Mouse (Mus musculus): ENCODE results near the gene Banf2. TPM values are rescaled to one million over a fixed set of nuclear protein-coding genes. Genes with fewer than 3 reads are reported as not detected.

Banf2 gene
- polyA plus RNA-seq, 1 experiment from 2014 or later: not detected

DNA sequence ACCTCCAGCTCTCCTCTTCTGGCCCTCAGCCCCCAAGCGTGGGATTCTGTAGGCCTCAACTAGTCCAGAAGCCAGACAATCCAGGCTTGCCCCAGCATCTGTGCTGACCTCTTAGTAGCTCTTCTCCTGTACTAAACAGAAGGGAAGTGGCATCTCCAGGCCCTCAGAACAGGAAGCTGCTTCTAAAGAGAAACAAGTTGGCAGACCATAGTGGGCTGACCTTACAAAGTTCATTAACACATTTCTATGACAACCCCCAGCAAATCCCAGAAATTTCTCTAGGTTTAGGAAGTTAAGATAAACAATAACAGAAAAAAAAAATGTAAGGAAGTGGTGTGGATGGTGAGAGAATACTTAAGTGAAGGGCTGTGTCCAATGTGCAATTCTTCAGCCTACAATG is 23.8 kb upstream of the Banf2 start:
- peak overlapping the region; percentile 99; the same call in 1 of the 2 replicates for H3K4me3 ChIP-seq (ENCODE audit: low read depth, low read length)
- H3K4me2 ChIP-seq (replicated peaks; ENCODE audit: low read depth): peak overlapping the region; percentile 81
- peak overlapping the region; percentile 100 for H3K27ac ChIP-seq (ENCODE audit: low read depth, low read length)
- H3K9me3 ChIP-seq (ENCODE audit: control insufficient read depth): no peaks in the 10 kb centered on the region
- ATAC-seq: no peak
- TF ChIP-seq CTCF (IDR thresholded peaks at IDR 0.05; ENCODE audit: low read depth): no peak
- 30% methylated on average over 1 of the region's 1 CpGs for WGBS
- peaks cover 27% of the 10 kb centered on the region; the same call in 1 of the 2 replicates for H3K4me1 ChIP-seq (replicated peaks; ENCODE audit: control insufficient read depth, insufficient read depth, low read length)
- H3K36me3 ChIP-seq (ENCODE audit: control insufficient read depth, insufficient read depth): 0 out of 2 replicates have a peak, but pooled peaks cover 6% of the 10 kb centered on the region
- no peaks in the 10 kb centered on the region for H3K27me3 ChIP-seq (replicated peaks; ENCODE audit: control insufficient read depth, insufficient read depth, low read length)
- no peak overlapping the region for H3K9ac ChIP-seq (ENCODE audit: low read depth, low read length)

DNA sequence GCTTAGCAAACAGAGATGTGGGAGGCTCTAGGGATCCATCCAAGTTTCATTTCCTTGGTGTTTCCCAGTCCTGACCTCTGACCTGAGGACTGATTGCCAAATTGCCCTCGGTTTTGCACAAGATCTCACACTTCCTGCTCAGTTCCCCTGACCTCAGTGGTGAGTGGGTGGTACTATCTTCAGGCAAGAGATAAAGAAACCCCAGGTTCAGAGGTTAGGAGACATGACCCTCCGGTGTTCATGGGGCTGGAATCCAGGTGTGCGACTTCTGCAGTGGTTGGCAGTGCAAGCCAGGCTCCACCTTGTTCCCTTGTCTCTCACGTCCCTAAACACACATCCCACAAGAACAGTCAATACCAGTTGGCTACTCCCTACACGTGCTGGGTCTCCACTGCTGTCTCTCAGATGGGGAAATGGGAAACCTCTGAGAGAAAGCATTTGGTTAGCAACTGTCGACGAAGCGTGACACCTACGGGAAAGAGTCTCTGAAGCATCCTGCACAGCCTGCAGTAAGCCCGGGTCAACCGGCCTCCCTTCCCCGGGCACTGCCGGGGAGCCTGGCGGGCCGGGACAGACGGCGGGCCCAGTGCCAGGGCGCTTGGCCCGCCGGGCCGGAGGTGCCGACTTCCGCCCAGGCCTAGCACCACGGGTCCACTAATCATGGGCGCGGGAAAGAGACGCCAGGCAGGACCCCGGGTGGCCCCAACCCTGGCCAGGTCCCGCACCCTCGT is 23.1 kb upstream of the Banf2 start:
- no peaks in the 10 kb centered on the region for H3K9me3 ChIP-seq (ENCODE audit: control insufficient read depth)
- WGBS: under 1% methylated on average over 27 of the region's 30 CpGs
- no peaks in the 10 kb centered on the region for H3K27me3 ChIP-seq (replicated peaks; ENCODE audit: control insufficient read depth, insufficient read depth, low read length)
- peak; percentile 32 for ATAC-seq
- peak overlapping the region; percentile 81 for H3K4me2 ChIP-seq (replicated peaks; ENCODE audit: low read depth)
- peak overlapping the region; percentile 100 for H3K27ac ChIP-seq (ENCODE audit: low read depth, low read length)
- H3K4me1 ChIP-seq (replicated peaks; ENCODE audit: control insufficient read depth, insufficient read depth, low read length): peaks cover 22% of the 10 kb centered on the region; the same call in 1 of the 2 replicates
- H3K9ac ChIP-seq (ENCODE audit: low read depth, low read length): peak overlapping the region; percentile 97
- TF ChIP-seq CTCF (IDR thresholded peaks at IDR 0.05; ENCODE audit: low read depth): no peak
- H3K4me3 ChIP-seq (ENCODE audit: low read depth, low read length): peak overlapping the region; percentile 99
- H3K36me3 ChIP-seq (ENCODE audit: control insufficient read depth, insufficient read depth): 0 out of 2 replicates have a peak, but pooled peaks cover 6% of the 10 kb centered on the region

DNA sequence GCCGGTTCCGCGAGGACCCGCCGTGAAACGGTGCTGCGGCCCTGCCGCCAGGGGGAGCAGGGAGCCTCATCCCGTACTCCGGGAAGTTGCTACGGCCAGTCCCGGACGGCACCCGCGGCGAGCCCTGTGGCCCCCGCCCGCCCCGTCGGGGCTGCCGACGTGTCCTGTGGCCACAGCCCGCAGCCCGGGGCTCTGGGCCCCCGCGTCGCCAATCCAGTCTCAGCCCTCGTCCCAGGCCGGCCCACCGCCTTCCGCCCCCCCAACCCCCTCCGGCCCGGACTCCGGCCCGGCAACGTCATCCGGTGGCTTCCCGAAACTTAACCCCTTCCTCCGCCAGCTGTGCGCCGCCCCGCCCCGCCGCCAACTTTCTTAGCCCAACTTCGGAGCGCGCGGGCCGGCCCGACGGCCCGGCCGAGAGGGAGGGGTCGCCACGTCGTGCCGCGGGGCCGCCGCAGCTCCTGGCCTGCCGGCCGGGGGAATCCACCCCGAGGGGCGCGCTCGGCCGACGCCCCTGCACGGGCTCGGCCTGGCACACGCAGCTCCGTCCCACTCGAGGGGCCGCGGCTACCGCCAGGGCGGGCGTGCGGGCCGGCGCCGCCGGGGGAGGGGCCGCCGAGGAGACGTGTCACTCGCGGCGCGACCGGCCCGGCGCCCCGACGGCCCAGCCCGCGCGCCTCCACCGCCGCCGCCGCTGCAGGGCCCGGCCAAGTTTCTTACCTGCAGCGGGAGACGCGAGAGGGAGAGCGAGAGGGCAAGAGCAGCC is 22.4 kb upstream of the Banf2 start:
- H3K27ac ChIP-seq (ENCODE audit: low read depth, low read length): peak overlapping the region; percentile 100
- H3K36me3 ChIP-seq (ENCODE audit: control insufficient read depth, insufficient read depth): 0 out of 2 replicates have a peak, but pooled peaks cover 6% of the 10 kb centered on the region
- peak overlapping the region; percentile 97 for H3K9ac ChIP-seq (ENCODE audit: low read depth, low read length)
- peak; percentile 58 for ATAC-seq
- TF ChIP-seq CTCF (IDR thresholded peaks at IDR 0.05; ENCODE audit: low read depth): peak; percentile 93
- peak overlapping the region; percentile 81 for H3K4me2 ChIP-seq (replicated peaks; ENCODE audit: low read depth)
- under 1% methylated on average over 77 of the region's 107 CpGs for WGBS
- H3K4me1 ChIP-seq (replicated peaks; ENCODE audit: control insufficient read depth, insufficient read depth, low read length): peaks cover 15% of the 10 kb centered on the region; the same call in 1 of the 2 replicates
- no peaks in the 10 kb centered on the region for H3K27me3 ChIP-seq (replicated peaks; ENCODE audit: control insufficient read depth, insufficient read depth, low read length)
- no peaks in the 10 kb centered on the region for H3K9me3 ChIP-seq (ENCODE audit: control insufficient read depth)
- H3K4me3 ChIP-seq (ENCODE audit: low read depth, low read length): peak overlapping the region; percentile 99

DNA sequence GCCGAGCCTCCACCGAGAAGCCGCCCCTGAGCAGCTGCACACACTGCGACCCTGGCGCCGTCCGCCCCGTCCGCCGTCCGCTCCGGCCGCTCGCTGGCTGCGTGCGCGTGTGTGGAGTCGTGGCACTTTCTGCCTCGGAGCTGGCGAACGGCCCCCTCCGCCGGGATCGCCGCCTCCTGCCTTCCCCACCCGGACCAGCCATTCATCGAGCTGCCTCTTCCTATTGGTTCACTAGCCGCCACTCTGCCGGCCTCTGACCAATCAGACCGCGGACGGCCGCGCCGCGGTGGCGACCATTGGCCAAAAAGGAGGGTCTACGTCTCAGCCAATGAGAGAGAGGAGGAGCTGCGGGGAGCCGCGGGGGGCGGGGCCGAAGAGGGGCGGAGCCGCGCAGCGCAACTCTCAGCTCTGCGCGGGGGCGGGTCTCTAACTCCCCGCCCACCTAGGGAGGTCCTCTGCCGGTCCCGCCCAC is 21.7 kb upstream of the Banf2 start, which contains the start of gene Rrbp1:
Gene Rrbp1, minus strand, starts transcription at position 184 of the 472 bp plus-strand sequence.
- no peaks in the 10 kb centered on the region for H3K27me3 ChIP-seq (replicated peaks; ENCODE audit: control insufficient read depth, insufficient read depth, low read length)
- 0 out of 2 replicates have a peak, but pooled peaks cover 6% of the 10 kb centered on the region for H3K36me3 ChIP-seq (ENCODE audit: control insufficient read depth, insufficient read depth)
- peak; percentile 97 for ATAC-seq
- WGBS: under 1% methylated on average over 53 of the region's 53 CpGs
- H3K4me1 ChIP-seq (replicated peaks; ENCODE audit: control insufficient read depth, insufficient read depth, low read length): peaks cover 10% of the 10 kb centered on the region; the same call in 1 of the 2 replicates
- H3K9ac ChIP-seq (ENCODE audit: low read depth, low read length): peak within 1 kb of the TSS; percentile 97
- H3K4me3 ChIP-seq (ENCODE audit: low read depth, low read length): peak within 1 kb of the TSS; percentile 99
- H3K27ac ChIP-seq (ENCODE audit: low read depth, low read length): peak within 1 kb of the TSS; percentile 100
- peak within 1 kb of the TSS; percentile 81 for H3K4me2 ChIP-seq (replicated peaks; ENCODE audit: low read depth)
- H3K9me3 ChIP-seq (ENCODE audit: control insufficient read depth): no peaks in the 10 kb centered on the region
- 0 out of 2 replicates have a peak, but pooled peaks have one; percentile 16 for TF ChIP-seq CTCF (IDR thresholded peaks at IDR 0.05; ENCODE audit: low read depth)

DNA sequence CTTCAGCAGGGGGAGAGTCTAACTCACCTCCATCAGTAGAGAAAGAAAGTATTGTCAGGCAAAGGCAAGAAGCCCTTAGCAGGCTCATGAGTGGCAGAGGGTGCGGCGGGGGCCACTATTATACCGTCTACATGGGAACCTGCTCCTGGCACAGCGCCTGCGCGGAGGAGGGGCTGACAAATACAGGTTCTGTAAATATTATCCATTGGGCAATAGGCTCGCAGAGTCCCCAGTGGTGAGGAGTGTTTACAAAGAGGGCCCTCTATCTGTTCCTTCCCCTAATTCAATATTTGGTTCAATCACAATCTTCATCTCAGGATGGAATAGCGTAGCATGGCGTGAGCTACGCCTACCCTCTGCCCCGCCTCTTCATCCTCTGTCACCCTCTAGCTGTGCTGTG is 18.8 kb upstream of the Banf2 start:
- no peaks in the 10 kb centered on the region for H3K4me1 ChIP-seq (replicated peaks; ENCODE audit: control insufficient read depth, insufficient read depth, low read length)
- H3K27ac ChIP-seq (ENCODE audit: low read depth, low read length): no peak overlapping the region
- TF ChIP-seq CTCF (IDR thresholded peaks at IDR 0.05; ENCODE audit: low read depth): no peak
- H3K9me3 ChIP-seq (ENCODE audit: control insufficient read depth): no peaks in the 10 kb centered on the region
- H3K9ac ChIP-seq (ENCODE audit: low read depth, low read length): no peak overlapping the region
- H3K27me3 ChIP-seq (replicated peaks; ENCODE audit: control insufficient read depth, insufficient read depth, low read length): no peaks in the 10 kb centered on the region
- no peak for ATAC-seq
- no peak overlapping the region for H3K4me3 ChIP-seq (ENCODE audit: low read depth, low read length)
- WGBS: 34% methylated on average over 11 of the region's 11 CpGs
- no peaks in the 10 kb centered on the region for H3K36me3 ChIP-seq (ENCODE audit: control insufficient read depth, insufficient read depth)
- H3K4me2 ChIP-seq (replicated peaks; ENCODE audit: low read depth): no peak overlapping the region

DNA sequence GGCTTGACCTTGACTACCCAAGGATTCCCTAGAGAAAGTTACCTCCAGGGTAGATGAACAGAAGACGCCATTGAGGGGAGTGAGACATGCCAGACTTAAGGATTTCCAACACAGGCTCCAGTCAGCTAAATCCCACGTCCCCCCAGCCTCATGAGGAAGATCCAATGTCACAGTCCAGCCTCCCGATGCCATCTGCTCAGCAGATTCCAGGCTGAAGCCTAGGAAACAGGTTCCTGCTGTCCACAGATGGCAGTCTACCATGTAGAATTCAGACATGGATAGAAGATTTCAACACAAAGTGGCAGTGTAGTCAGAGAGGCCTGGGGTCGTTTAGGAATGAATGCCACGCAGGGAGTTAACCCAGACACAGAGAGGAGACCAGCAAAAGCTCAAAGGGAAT is 18.4 kb upstream of the Banf2 start:
- Histone ChIP-seq H3K4me3 (ENCODE audit: low read depth, low read length) (no peak overlapping the region), H3K27ac (ENCODE audit: low read depth, low read length) (no peak overlapping the region), H3K27me3 (replicated peaks; ENCODE audit: control insufficient read depth, insufficient read depth, low read length) (no peaks in the 10 kb centered on the region), H3K4me1 (replicated peaks; ENCODE audit: control insufficient read depth, insufficient read depth, low read length) (no peaks in the 10 kb centered on the region), H3K9ac (ENCODE audit: low read depth, low read length) (no peak overlapping the region), H3K9me3 (ENCODE audit: control insufficient read depth) (no peaks in the 10 kb centered on the region), H3K4me2 (replicated peaks; ENCODE audit: low read depth) (no peak overlapping the region), H3K36me3 (ENCODE audit: control insufficient read depth, insufficient read depth) (no peaks in the 10 kb centered on the region)
- ATAC-seq: no peak
- TF ChIP-seq CTCF (IDR thresholded peaks at IDR 0.05; ENCODE audit: low read depth): no peak
- WGBS: 50% methylated on average over 5 of the region's 5 CpGs

Measured in intestine, postnatal 0 days (tissue).